Mouse (Mus musculus): Measurements from ENCODE around the gene Zfp472. TPM values are rescaled to one million over a fixed set of nuclear protein-coding genes. Genes with fewer than 3 reads are reported as not detected.
"Not testable (repeated sequence)": the region's sequence is repeated elsewhere in the genome, so short reads cannot be mapped to it uniquely, and the experiment has no call there.

Zfp472 gene
- polyA plus RNA-seq, 1 experiment from 2014 or later = 7.2 TPM

GRCm38 (mm10) chr17:32991965-32992698 is 26.5 kb downstream of the Zfp472 start:
- H3K36me3 ChIP-seq (ENCODE audit: control insufficient read depth, insufficient read depth, low read length) = peaks cover 17% of the 10 kb centered on the region
- no peaks in the 10 kb centered on the region for H3K27me3 ChIP-seq (ENCODE audit: control insufficient read depth, insufficient read depth, low read depth, low read length)
- peak overlapping the region; percentile 70 for H3K4me3 ChIP-seq (ENCODE audit: low read depth, low read length)
- peak overlapping the region; percentile 70; the same call in 1 of the 2 replicates for H3K9ac ChIP-seq (ENCODE audit: low read depth, low read length)
- H3K27ac ChIP-seq (ENCODE audit: low read length) = peak overlapping the region; percentile 80; the same call in 1 of the 2 replicates
- ATAC-seq = no peak
- peak overlapping the region; percentile 79 for H3K4me2 ChIP-seq (ENCODE audit: low read length)
- H3K4me1 ChIP-seq (ENCODE audit: control insufficient read depth, insufficient read depth, low read length) = peaks cover 13% of the 10 kb centered on the region
- H3K9me3 ChIP-seq (replicated peaks; ENCODE audit: control insufficient read depth, low read length, poor library complexity, severe bottlenecking) = no peaks in the 10 kb centered on the region; the same call in 1 of the 2 replicates
- WGBS = 63% methylated on average over 12 of the region's 12 CpGs

- peaks cover 17% of the 10 kb centered on the region for H3K36me3 ChIP-seq (ENCODE audit: control insufficient read depth, insufficient read depth, low read length)
- peak within 1 kb of the TSS; percentile 79 for H3K4me2 ChIP-seq (ENCODE audit: low read length)
- peaks cover under 1% of the 10 kb centered on the region; the same call in 1 of the 2 replicates for H3K9me3 ChIP-seq (replicated peaks; ENCODE audit: control insufficient read depth, low read length, poor library complexity, severe bottlenecking)
- peak within 1 kb of the TSS; percentile 70 for H3K9ac ChIP-seq (ENCODE audit: low read depth, low read length)
- H3K27me3 ChIP-seq (ENCODE audit: control insufficient read depth, insufficient read depth, low read depth, low read length) = no peaks in the 10 kb centered on the region
- H3K4me1 ChIP-seq (ENCODE audit: control insufficient read depth, insufficient read depth, low read length) = peaks cover 13% of the 10 kb centered on the region
- H3K27ac ChIP-seq (ENCODE audit: low read length) = peak within 1 kb of the TSS; percentile 80
- peak within 1 kb of the TSS; percentile 70 for H3K4me3 ChIP-seq (ENCODE audit: low read depth, low read length)
- 2% methylated on average over 21 of the region's 21 CpGs for WGBS
- peak; percentile 99 for ATAC-seq
These were observed 27.3 kb downstream of the Zfp472 start, which contains the start of gene Zfp952 for GRCm38 (mm10) chr17:32992699-32993474. Gene Zfp952 (plus strand): TSS chr17:32993129.

GRCm38 (mm10) chr17:32998492-32998891 is 32.9 kb downstream of the Zfp472 start:
- Histone ChIP-seq H3K27me3 (ENCODE audit: control insufficient read depth, insufficient read depth, low read depth, low read length) (no peaks in the 10 kb centered on the region), H3K27ac (ENCODE audit: low read length) (no peak overlapping the region), H3K4me2 (ENCODE audit: low read length) (no peak overlapping the region), H3K9me3 (replicated peaks; ENCODE audit: control insufficient read depth, low read length, poor library complexity, severe bottlenecking) (peaks cover 18% of the 10 kb centered on the region), H3K36me3 (ENCODE audit: control insufficient read depth, insufficient read depth, low read length) (peaks cover 40% of the 10 kb centered on the region), H3K4me1 (ENCODE audit: control insufficient read depth, insufficient read depth, low read length) (peaks cover 7% of the 10 kb centered on the region), H3K4me3 (ENCODE audit: low read depth, low read length) (no peak overlapping the region), H3K9ac (ENCODE audit: low read depth, low read length) (no peak overlapping the region)
- ATAC-seq = no peak
- WGBS = 92% methylated on average over 2 of the region's 2 CpGs

- WGBS = 54% methylated on average over 9 of the region's 9 CpGs
- no peak for ATAC-seq
- Histone ChIP-seq H3K4me3 (ENCODE audit: low read depth, low read length) (no peak overlapping the region), H3K27me3 (ENCODE audit: control insufficient read depth, insufficient read depth, low read depth, low read length) (no peaks in the 10 kb centered on the region), H3K27ac (ENCODE audit: low read length) (no peak overlapping the region), H3K36me3 (ENCODE audit: control insufficient read depth, insufficient read depth, low read length) (peaks cover 25% of the 10 kb centered on the region), H3K4me2 (ENCODE audit: low read length) (no peak overlapping the region), H3K4me1 (ENCODE audit: control insufficient read depth, insufficient read depth, low read length) (no peaks in the 10 kb centered on the region), H3K9ac (ENCODE audit: low read depth, low read length) (no peak overlapping the region), H3K9me3 (replicated peaks; ENCODE audit: control insufficient read depth, low read length, poor library complexity, severe bottlenecking) (peaks cover 10% of the 10 kb centered on the region; the same call in 1 of the 2 replicates)
These were observed 42.7 kb downstream of the Zfp472 start for GRCm38 (mm10) chr17:33008337-33008736.

- H3K4me2 ChIP-seq (ENCODE audit: low read length); H3K4me1 ChIP-seq (ENCODE audit: control insufficient read depth, insufficient read depth, low read length); H3K4me3 ChIP-seq (ENCODE audit: low read depth, low read length); H3K9ac ChIP-seq (ENCODE audit: low read depth, low read length); ATAC-seq; H3K27ac ChIP-seq (ENCODE audit: low read length); H3K27me3 ChIP-seq (ENCODE audit: control insufficient read depth, insufficient read depth, low read depth, low read length): not testable (repeated sequence)
- peaks cover 67% of the 10 kb centered on the region for H3K9me3 ChIP-seq (replicated peaks; ENCODE audit: control insufficient read depth, low read length, poor library complexity, severe bottlenecking)
- H3K36me3 ChIP-seq (ENCODE audit: control insufficient read depth, insufficient read depth, low read length) = peaks cover 66% of the 10 kb centered on the region
These were observed 54.8 kb downstream of the Zfp472 start for GRCm38 (mm10) chr17:33020434-33020833.

Other genes with a start within 250 kb of the Zfp472 start
- gene Zfp871, start 177.5 kb upstream of the Zfp472 start, polyA plus RNA-seq (2015; fragmentation: Nextera tagmentation; extraction: Ambion mirVana) = 45.9 and 46.2 TPM in 2 replicates
- 59.3 and 60.3 TPM in 2 replicates for gene Zfp811, start 155.9 kb upstream of the Zfp472 start, polyA plus RNA-seq (2015; fragmentation: Nextera tagmentation; extraction: Ambion mirVana)
- 15.1 and 19.1 TPM in 2 replicates for gene Zfp799, start 135.6 kb upstream of the Zfp472 start, polyA plus RNA-seq (2015; fragmentation: Nextera tagmentation; extraction: Ambion mirVana)
- 8.3 and 9.0 TPM in 2 replicates for gene Zfp870, start 74.2 kb upstream of the Zfp472 start, polyA plus RNA-seq (2015; fragmentation: Nextera tagmentation; extraction: Ambion mirVana)
- gene Cyp4f14, start 48.5 kb upstream of the Zfp472 start, polyA plus RNA-seq (2015; fragmentation: Nextera tagmentation; extraction: Ambion mirVana) = 0.33 TPM in 1 of 2 replicates, not detected in the other
- gene Cyp4f13, start 18.4 kb upstream of the Zfp472 start, polyA plus RNA-seq (2015; fragmentation: Nextera tagmentation; extraction: Ambion mirVana) = 7.4 and 8.8 TPM in 2 replicates
- gene Zfp952, start 27.3 kb downstream of the Zfp472 start, polyA plus RNA-seq (2015; fragmentation: Nextera tagmentation; extraction: Ambion mirVana) = 21.7 and 22.3 TPM in 2 replicates
- gene Zfp763, start 67.6 kb downstream of the Zfp472 start, polyA plus RNA-seq (2015; fragmentation: Nextera tagmentation; extraction: Ambion mirVana) = 28.6 and 31.3 TPM in 2 replicates
- not detected in 2 replicates for gene 4921501E09Rik, start 102.2 kb downstream of the Zfp472 start, polyA plus RNA-seq (2015; fragmentation: Nextera tagmentation; extraction: Ambion mirVana)
- gene Zfp563, start 123.5 kb downstream of the Zfp472 start, polyA plus RNA-seq (2015; fragmentation: Nextera tagmentation; extraction: Ambion mirVana) = 22.9 and 25.0 TPM in 2 replicates
- gene Morc2b, start 173.9 kb downstream of the Zfp472 start, polyA plus RNA-seq (2015; fragmentation: Nextera tagmentation; extraction: Ambion mirVana) = 0.07 and 0.41 TPM in 2 replicates
- gene Olfr55, start 202.6 kb downstream of the Zfp472 start, polyA plus RNA-seq (2015; fragmentation: Nextera tagmentation; extraction: Ambion mirVana) = not detected in 2 replicates
- gene Olfr239, start 225.5 kb downstream of the Zfp472 start, polyA plus RNA-seq (2015; fragmentation: Nextera tagmentation; extraction: Ambion mirVana) = not detected in 2 replicates

Data from midbrain, embryonic 16.5 days (tissue).